Mouse (Mus musculus) forebrain, embryonic 16.5 days (tissue): Measurements from ENCODE around the gene Lypd6b. TPM values are rescaled to one million over a fixed set of nuclear protein-coding genes. Genes with fewer than 3 reads are reported as not detected.

Experiments used
- ATAC-seq: fragments of 200-750 bp; cut with Nextera tagmentation; 2 replicates; pipeline ENCODE4 v1.8.0; 2017; ENCODE audit warnings: mild to moderate bottlenecking, moderate library complexity
- H3K27ac ChIP-seq: fragments of 300-500 bp; sonication (generic); 2 replicates; pipeline ENCODE4 v1.5.1; 2014; ENCODE audit warnings: low read length, control low read depth
- H3K27me3 ChIP-seq: fragments of 300-500 bp; sonication (generic); replicated peaks from 2 replicates; pipeline ENCODE4 v1.6.1; 2014; ENCODE audit warnings: low read length; ENCODE audit not compliant: control insufficient read depth, insufficient read depth
- H3K36me3 ChIP-seq: fragments of 300-500 bp; sonication (generic); 2 replicates; pipeline ENCODE4 v1.6.1; 2014; ENCODE audit not compliant: control insufficient read depth, insufficient read depth
- H3K4me1 ChIP-seq: fragments of 300-500 bp; sonication (generic); replicated peaks from 2 replicates; pipeline ENCODE4 v1.6.1; 2014; ENCODE audit warnings: low read length; ENCODE audit not compliant: control insufficient read depth, insufficient read depth
- H3K4me2 ChIP-seq: fragments of 300-500 bp; sonication (generic); 2 replicates; pipeline ENCODE4 v1.6.1; 2014; ENCODE audit warnings: mild to moderate bottlenecking, low read length, control low read depth
- H3K4me3 ChIP-seq: fragments of 300-500 bp; sonication (generic); replicated peaks from 2 replicates; pipeline ENCODE4 v1.5.1; 2014; ENCODE audit warnings: mild to moderate bottlenecking, low read length, control low read depth
- H3K9ac ChIP-seq: fragments of 300-500 bp; sonication (generic); replicated peaks from 2 replicates; pipeline ENCODE4 v1.6.1; 2014; ENCODE audit warnings: low read depth, low read length, control low read depth
- H3K9me3 ChIP-seq: fragments of 300-500 bp; sonication (generic); 2 replicates; pipeline ENCODE4 v1.6.1; 2016; ENCODE audit warnings: low read length; ENCODE audit not compliant: control insufficient read depth
- WGBS: fragments of 180-500 bp; shearing (Covaris S2); extraction: QIAGEN DNeasy Blood & Tissue Kit; methylation state at CpG from one replicate; pipeline ENCODE4 v1.1.7; 2014; 5-methylcytosine and 5-hydroxymethylcytosine counted together
- polyA plus RNA-seq: library from polyadenylated mRNA; unstranded; fragments of >200 nt; fragmentation: Nextera tagmentation; extraction: Ambion mirVana; gene quantifications from 2 replicates; pipeline ENCODE4 v1.2.1, GENCODE M21; 2015

Gene Lypd6b
- polyA plus RNA-seq, 1 experiment from 2014 or later = 12.4 TPM

DNA sequence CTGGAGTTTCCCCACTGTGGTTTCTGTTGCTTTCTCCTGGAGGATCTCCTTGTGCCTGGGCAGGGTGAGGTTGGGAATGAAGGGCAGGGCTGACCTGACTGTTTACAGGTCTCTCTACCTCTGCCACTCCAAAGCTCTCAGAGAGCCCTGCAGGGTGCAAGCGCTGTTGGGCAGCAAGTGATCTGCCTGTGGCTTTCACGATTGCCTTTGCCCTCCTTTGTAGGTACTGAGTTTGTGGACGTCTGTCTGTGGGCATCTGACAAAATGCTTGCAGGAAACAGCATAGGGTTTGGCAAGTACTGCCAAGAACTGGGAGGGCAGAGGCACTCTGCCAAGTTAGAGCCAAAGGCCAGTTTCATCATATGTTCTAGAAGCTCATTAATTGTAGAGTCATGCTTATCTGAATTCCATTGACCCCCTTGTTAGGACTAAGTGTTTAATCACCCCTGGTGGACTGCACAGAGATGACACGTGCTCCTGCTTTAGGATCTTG, 24.4 kb downstream of the Lypd6b start:
- Histone ChIP-seq H3K36me3 (no peaks in the 10 kb centered on the region), H3K27me3 (no peaks in the 10 kb centered on the region; the same call in 1 of the 2 replicates), H3K4me3 (no peak overlapping the region), H3K9me3 (no peaks in the 10 kb centered on the region), H3K9ac (no peak overlapping the region), H3K4me1 (peaks cover 11% of the 10 kb centered on the region), H3K27ac (no peak overlapping the region), H3K4me2 (no peak overlapping the region)
- WGBS = 12% methylated on average over 4 of the region's 4 CpGs
- ATAC-seq = no peak

DNA sequence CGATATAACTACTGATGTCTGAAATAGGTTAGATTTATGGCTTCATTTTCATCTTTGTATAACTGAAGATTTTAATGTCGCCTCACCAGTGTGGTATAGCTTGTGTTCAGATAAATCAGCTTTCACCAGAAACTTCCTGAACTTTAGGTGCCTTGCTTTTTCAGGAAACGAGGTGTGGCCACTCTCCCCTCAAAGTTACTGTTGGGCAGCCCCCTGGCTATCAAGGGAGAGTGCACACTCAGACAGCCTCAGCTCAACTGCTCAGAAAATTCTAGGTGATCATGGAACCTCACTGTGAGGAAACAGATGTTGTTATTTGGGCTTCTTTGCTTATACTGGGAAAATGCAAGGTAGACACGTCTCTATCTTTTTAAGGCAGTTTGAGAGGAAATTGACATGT, 25.7 kb downstream of the Lypd6b start:
- ATAC-seq = no peak
- H3K9ac ChIP-seq = no peak overlapping the region
- no peak overlapping the region for H3K4me2 ChIP-seq
- H3K27me3 ChIP-seq = no peaks in the 10 kb centered on the region; the same call in 1 of the 2 replicates
- WGBS = 85% methylated on average over 4 of the region's 4 CpGs
- no peak overlapping the region for H3K4me3 ChIP-seq
- no peaks in the 10 kb centered on the region for H3K36me3 ChIP-seq
- H3K9me3 ChIP-seq = no peaks in the 10 kb centered on the region
- H3K27ac ChIP-seq = no peak overlapping the region
- peaks cover 11% of the 10 kb centered on the region for H3K4me1 ChIP-seq

DNA sequence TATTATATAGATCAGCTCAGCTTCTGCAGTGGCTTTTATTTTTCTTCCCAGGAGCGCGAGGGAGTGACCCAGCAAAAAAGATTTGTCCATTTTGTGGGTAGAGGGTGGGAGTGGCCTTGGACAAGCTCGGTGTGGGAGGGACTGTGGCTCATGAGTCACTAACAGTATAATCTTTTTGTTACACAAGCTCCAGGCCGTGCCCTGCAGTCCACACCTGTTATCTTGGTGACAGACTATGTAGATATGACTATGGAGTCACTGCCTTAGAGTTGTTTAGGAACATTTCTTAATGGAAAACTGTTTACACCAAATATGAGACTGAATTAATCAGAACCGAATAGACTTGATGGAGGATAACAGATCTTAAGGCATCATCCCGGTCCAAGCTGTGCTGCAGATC, 26.5 kb downstream of the Lypd6b start:
- 78% methylated on average over 6 of the region's 6 CpGs for WGBS

DNA sequence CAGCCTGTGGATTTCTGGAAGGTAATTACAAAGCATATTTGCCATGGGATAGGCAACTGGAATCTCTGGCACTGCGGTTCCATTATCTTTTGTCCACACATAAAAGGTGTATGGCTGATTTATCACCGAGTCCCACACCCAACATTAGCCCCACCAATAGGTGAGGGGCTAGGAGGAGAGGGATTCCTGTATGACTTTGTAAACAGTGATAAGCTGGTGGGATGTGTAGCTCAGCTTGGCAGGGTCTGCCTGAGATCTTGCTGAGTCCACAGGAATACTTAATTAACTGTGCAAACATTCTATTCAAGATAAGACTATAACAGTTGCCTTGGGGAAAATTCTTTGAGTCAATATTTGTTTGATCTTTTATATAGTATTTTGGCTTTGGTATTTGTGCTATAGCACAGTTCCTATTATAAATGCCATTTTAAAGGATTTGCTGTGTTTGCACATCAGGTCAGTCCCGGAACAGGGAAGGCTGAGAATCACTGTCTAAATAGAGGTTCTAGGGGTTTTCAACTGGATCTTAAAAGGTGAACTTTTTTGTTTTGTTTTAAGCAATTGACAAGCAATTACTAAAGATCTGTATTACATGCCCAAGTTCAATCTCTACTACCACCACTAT, 28.3 kb downstream of the Lypd6b start:
- H3K27ac ChIP-seq = no peak overlapping the region
- WGBS = 78% methylated on average over 3 of the region's 3 CpGs
- H3K36me3 ChIP-seq = no peaks in the 10 kb centered on the region
- H3K4me1 ChIP-seq = peaks cover 11% of the 10 kb centered on the region
- ATAC-seq = no peak
- H3K4me3 ChIP-seq = no peak overlapping the region
- H3K27me3 ChIP-seq = no peaks in the 10 kb centered on the region; the same call in 1 of the 2 replicates
- no peak overlapping the region for H3K9ac ChIP-seq
- H3K9me3 ChIP-seq = no peaks in the 10 kb centered on the region
- H3K4me2 ChIP-seq = no peak overlapping the region

More for the DNA sequence above, 26.5 kb downstream of the Lypd6b start:
- Histone ChIP-seq H3K27me3 (no peaks in the 10 kb centered on the region; the same call in 1 of the 2 replicates), H3K9me3 (no peaks in the 10 kb centered on the region), H3K36me3 (no peaks in the 10 kb centered on the region), H3K4me1 (peaks cover 11% of the 10 kb centered on the region), H3K27ac (no peak overlapping the region), H3K4me2 (no peak overlapping the region), H3K4me3 (no peak overlapping the region), H3K9ac (no peak overlapping the region)
- ATAC-seq = no peak

DNA sequence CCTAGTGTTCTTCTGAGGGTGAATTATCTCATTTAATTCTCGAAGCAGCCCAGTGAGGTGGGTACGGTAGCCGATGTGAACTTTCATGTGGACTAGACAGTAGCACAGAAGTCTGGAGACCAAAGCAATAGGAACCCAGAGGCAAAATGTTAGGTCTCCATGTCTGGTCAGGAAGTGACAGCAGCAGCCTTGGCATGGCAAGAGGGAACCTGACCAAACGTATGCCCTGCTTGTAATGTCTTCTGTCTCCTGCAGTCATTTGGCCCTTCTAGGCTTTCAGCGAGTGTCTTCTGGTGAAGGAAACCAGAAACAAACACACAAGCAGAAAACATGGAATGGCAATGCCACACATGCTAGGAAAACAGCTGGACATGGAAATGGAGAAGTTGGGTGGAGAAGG, 29.1 kb downstream of the Lypd6b start:
- Histone ChIP-seq H3K4me2 (no peak overlapping the region), H3K9me3 (no peaks in the 10 kb centered on the region), H3K9ac (no peak overlapping the region), H3K36me3 (no peaks in the 10 kb centered on the region), H3K27me3 (no peaks in the 10 kb centered on the region; the same call in 1 of the 2 replicates), H3K27ac (no peak overlapping the region), H3K4me3 (no peak overlapping the region), H3K4me1 (peaks cover 9% of the 10 kb centered on the region)
- 97% methylated on average over 5 of the region's 5 CpGs for WGBS
- ATAC-seq = no peak

DNA sequence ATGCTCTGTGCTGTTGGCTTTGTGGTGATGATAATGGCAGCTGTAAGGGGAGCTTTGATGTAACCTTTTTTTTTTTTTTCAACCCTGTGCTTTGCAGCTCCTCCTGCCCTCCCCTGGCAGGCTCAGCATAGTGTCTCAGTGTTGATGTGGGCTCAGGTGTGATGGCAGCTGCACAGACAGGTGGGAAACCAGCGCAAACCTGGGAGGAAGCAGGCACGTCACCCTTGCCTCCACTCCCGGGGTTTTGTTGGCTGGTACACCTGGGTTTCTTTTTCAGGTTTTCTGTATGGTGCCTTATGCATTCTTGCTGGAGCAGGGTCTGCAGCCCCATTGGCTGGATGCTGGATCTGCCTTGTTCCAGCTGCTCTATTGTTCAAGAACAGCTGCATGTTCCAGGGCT, 29.7 kb downstream of the Lypd6b start:
- H3K4me1 ChIP-seq = peaks cover 3% of the 10 kb centered on the region
- no peaks in the 10 kb centered on the region for H3K9me3 ChIP-seq
- H3K4me2 ChIP-seq = no peak overlapping the region
- H3K4me3 ChIP-seq = no peak overlapping the region
- H3K36me3 ChIP-seq = no peaks in the 10 kb centered on the region
- no peak overlapping the region for H3K27ac ChIP-seq
- WGBS = 89% methylated on average over 3 of the region's 3 CpGs
- no peak for ATAC-seq
- H3K27me3 ChIP-seq = no peaks in the 10 kb centered on the region; the same call in 1 of the 2 replicates
- H3K9ac ChIP-seq = no peak overlapping the region

DNA sequence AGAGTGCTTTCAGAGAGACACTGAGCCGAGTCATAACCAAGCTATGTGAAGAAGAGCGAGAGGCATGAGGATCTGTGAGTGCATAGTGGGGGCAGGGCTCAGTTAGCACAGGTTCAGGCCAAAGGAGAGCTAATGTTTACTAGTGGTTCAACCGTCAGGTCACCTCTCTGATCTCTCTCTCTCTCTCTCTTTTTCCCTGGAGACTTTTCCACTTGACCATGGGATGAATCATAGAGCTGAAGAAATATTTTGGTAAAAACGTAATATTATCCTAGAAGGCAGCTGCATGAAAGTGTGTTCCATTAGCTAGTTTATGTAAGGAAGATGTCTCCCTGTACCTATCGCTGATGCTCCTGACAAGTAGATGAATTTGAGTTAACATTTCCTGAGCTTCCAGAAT, 30.6 kb downstream of the Lypd6b start:
- H3K4me3 ChIP-seq = no peak overlapping the region
- H3K4me2 ChIP-seq = no peak overlapping the region
- WGBS = 90% methylated on average over 5 of the region's 5 CpGs
- no peaks in the 10 kb centered on the region for H3K4me1 ChIP-seq
- no peaks in the 10 kb centered on the region for H3K36me3 ChIP-seq
- H3K27me3 ChIP-seq = no peaks in the 10 kb centered on the region; the same call in 1 of the 2 replicates
- no peaks in the 10 kb centered on the region for H3K9me3 ChIP-seq
- no peak overlapping the region for H3K9ac ChIP-seq
- no peak for ATAC-seq
- H3K27ac ChIP-seq = no peak overlapping the region

DNA sequence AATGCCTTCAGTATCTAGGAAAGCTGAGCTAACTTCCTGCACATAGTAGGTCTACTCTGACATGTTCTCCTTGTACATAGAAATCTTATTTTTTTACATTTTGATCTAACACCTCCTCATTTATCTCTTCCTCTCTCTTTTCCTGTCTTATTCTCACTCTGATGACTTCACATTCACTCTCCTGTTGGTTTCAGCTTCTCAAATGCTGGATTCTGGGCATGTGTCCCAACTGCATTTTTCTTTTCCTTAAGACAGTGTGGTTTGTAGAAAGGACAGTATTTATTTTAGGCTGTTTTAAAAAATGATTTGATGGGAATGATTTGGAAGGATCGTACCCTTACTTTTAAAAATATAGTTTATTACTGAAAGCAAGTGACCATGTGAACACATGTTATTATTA, 34.8 kb downstream of the Lypd6b start:
- Histone ChIP-seq H3K9ac (no peak overlapping the region), H3K4me2 (no peak overlapping the region), H3K27ac (no peak overlapping the region), H3K4me1 (no peaks in the 10 kb centered on the region), H3K4me3 (no peak overlapping the region), H3K36me3 (no peaks in the 10 kb centered on the region), H3K9me3 (no peaks in the 10 kb centered on the region), H3K27me3 (no peaks in the 10 kb centered on the region)
- WGBS = 95% methylated on average over 1 of the region's 1 CpGs
- no peak for ATAC-seq

DNA sequence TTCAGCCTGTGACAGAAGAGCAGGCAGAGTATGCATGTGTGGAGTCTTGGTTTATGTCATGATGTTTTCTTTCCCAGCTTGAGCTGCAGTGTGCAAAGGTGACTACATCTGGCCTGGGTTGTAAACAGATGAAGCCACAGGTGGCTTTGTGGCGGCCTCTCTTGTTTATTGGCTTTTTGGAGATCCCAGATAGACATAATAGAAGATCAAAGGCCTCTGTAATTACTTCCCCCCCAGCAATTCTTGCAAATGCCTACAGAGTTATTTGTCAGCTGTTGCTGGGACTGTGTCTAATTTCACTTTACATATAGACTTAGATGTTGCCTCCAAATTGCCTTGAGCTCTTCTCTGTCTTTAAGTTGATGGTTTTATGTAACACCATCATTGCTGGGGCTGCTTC, 38.1 kb downstream of the Lypd6b start:
- Histone ChIP-seq H3K9me3 (no peaks in the 10 kb centered on the region), H3K4me1 (no peaks in the 10 kb centered on the region), H3K4me3 (no peak overlapping the region), H3K27me3 (no peaks in the 10 kb centered on the region), H3K36me3 (no peaks in the 10 kb centered on the region), H3K9ac (no peak overlapping the region), H3K27ac (no peak overlapping the region), H3K4me2 (no peak overlapping the region)
- 53% methylated on average over 1 of the region's 1 CpGs for WGBS
- ATAC-seq = no peak

DNA sequence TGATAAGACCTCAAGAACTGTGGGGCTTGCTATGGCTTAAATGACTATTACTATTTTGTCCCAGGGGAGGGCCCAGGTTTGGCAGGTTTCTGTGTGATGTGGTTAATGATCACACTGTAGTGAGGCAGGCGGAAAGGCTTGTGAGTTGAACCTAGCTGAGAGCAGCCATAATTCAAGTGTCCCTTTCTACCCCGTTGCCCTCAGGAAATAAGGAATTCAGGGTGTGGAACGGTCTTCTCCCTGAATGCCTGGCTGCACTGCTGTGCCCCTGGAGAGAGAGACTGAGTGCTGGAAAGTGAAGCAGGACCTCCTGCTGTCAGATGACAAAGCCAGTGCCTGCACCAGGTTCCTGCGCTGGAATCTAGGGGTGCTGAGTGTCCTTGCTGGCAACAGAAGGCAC, 40.3 kb downstream of the Lypd6b start:
- H3K9ac ChIP-seq = no peak overlapping the region
- no peak overlapping the region for H3K27ac ChIP-seq
- 43% methylated on average over 4 of the region's 4 CpGs for WGBS
- no peaks in the 10 kb centered on the region for H3K9me3 ChIP-seq
- H3K4me3 ChIP-seq = no peak overlapping the region
- no peaks in the 10 kb centered on the region for H3K36me3 ChIP-seq
- no peaks in the 10 kb centered on the region for H3K4me1 ChIP-seq
- H3K27me3 ChIP-seq = no peaks in the 10 kb centered on the region
- ATAC-seq = no peak
- no peak overlapping the region for H3K4me2 ChIP-seq
